Mouse (Mus musculus): ENCODE measurements around the gene Erich6b. TPM values are rescaled to one million over a fixed set of nuclear protein-coding genes. Genes with fewer than 3 reads are reported as not detected.

The Erich6b gene
- polyA plus RNA-seq (2015; fragmentation: Nextera tagmentation; extraction: Ambion mirVana) = not detected in 2 replicates

- Histone ChIP-seq H3K4me3 (no peak within 1 kb of the TSS), H3K27me3 (no peaks in the 10 kb centered on the region), H3K36me3 (no peaks in the 10 kb centered on the region), H3K4me1 (peaks cover 8% of the 10 kb centered on the region; the same call in 1 of the 2 replicates), H3K9ac (no peak within 1 kb of the TSS), H3K27ac (no peak within 1 kb of the TSS), H3K4me2 (no peak within 1 kb of the TSS), H3K9me3 (no peaks in the 10 kb centered on the region)
- ATAC-seq (ENCODE audit: borderline replicate concordance, extremely low read depth, low FRiP score, low TSS enrichment) = no peak
- 62% methylated on average over 8 of the region's 8 CpGs for WGBS
Measured at GRCm38 (mm10) chr14:75642080-75642479, at the start of gene Erich6b. TSS of gene Erich6b (plus strand) at chr14:75642259.

DNA sequence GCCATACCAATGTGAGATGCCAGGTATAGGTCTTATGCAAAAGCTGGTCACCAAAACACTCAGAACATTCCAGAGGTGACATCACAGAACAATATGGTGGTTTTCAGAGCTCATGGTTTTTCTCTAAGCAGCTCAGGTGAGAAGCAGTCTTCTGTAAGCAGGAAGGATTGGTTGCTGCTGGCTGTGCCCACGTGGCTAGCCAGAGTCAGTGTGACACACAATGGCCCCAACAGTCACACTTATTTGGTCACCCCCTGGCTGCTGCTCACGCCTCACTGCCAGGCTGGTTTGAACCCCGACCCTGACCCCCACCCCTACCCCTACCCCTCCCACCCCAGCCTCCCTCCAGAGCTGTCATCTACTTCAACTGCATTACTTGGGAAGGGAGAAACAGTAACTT lies 49.1 kb upstream of the Erich6b start, which contains the start of gene Spert:
Spert (minus strand) TSS at position 139 of the 400 bp plus-strand sequence.
- Histone ChIP-seq H3K36me3 (no peaks in the 10 kb centered on the region), H3K4me1 (no peaks in the 10 kb centered on the region)
- WGBS = 51% methylated on average over 3 of the region's 3 CpGs

GRCm38 (mm10) chr14:75609176-75609575 lies 32.9 kb upstream of the Erich6b start:
- Histone ChIP-seq H3K9me3 (no peaks in the 10 kb centered on the region), H3K9ac (no peak overlapping the region), H3K4me2 (no peak overlapping the region), H3K4me3 (no peak overlapping the region), H3K27ac (no peak overlapping the region), H3K27me3 (no peaks in the 10 kb centered on the region), H3K4me1 (no peaks in the 10 kb centered on the region), H3K36me3 (no peaks in the 10 kb centered on the region)
- ATAC-seq (ENCODE audit: borderline replicate concordance, extremely low read depth, low FRiP score, low TSS enrichment) = no peak
- 94% methylated on average over 2 of the region's 2 CpGs for WGBS

More for the DNA sequence above, 49.1 kb upstream of the Erich6b start, which contains the start of gene Spert:
- Histone ChIP-seq H3K4me3 (no peak within 1 kb of the TSS), H3K27ac (no peak within 1 kb of the TSS), H3K4me2 (no peak within 1 kb of the TSS), H3K9me3 (no peaks in the 10 kb centered on the region), H3K9ac (no peak within 1 kb of the TSS), H3K27me3 (no peaks in the 10 kb centered on the region)
- no peak for ATAC-seq (ENCODE audit: borderline replicate concordance, extremely low read depth, low FRiP score, low TSS enrichment)

DNA sequence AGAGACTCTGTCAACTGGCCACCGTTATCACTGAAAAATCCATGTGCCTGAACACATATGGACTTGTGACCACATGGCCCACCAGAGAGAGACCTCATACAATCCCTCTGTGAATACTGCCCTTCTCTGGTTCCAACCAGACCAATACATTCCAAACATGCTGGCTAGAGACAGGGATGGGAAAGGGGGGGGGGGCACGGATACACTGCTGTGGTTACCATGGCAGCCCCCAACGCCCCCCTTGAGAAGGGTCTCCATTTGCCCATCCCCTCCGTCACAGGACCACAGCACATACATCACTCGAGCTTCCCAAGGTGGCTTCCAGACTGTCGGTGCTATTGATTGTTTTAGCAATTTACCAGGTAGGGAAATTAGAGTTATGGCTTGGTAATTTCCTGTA lies 25.7 kb upstream of the Erich6b start:
- no peaks in the 10 kb centered on the region for H3K4me1 ChIP-seq
- no peak overlapping the region for H3K4me3 ChIP-seq
- H3K27me3 ChIP-seq = no peaks in the 10 kb centered on the region
- no peak for ATAC-seq (ENCODE audit: borderline replicate concordance, extremely low read depth, low FRiP score, low TSS enrichment)
- no peak overlapping the region for H3K27ac ChIP-seq
- whole genome bisulfite sequencing = 71% methylated on average over 6 of the region's 6 CpGs
- no peaks in the 10 kb centered on the region for H3K9me3 ChIP-seq
- H3K36me3 ChIP-seq = no peaks in the 10 kb centered on the region
- no peak overlapping the region for H3K9ac ChIP-seq
- H3K4me2 ChIP-seq = no peak overlapping the region

DNA sequence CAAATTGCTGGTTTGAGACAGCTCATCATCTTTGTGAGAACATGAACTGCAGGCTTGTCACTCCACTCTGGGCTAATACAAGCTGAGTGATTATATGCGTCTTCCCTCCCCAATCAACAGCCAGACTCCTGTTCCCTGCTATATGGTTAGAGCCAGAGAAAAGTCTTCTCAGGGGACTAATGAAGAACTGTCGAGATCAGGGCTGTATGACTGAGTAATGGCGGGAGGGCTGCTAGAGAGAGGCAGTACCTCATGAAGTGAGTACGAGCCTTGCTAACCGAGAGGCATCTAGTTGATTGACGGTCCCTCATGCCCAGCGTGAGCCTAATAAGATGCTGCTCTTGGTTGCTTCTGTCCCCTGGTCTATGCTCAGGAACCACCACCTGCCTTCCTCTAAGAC lies 19.1 kb upstream of the Erich6b start:
- no peak overlapping the region for H3K4me3 ChIP-seq
- no peak overlapping the region for H3K9ac ChIP-seq
- H3K9me3 ChIP-seq = no peaks in the 10 kb centered on the region
- no peaks in the 10 kb centered on the region for H3K36me3 ChIP-seq
- no peaks in the 10 kb centered on the region for H3K4me1 ChIP-seq
- H3K27me3 ChIP-seq = no peaks in the 10 kb centered on the region
- H3K27ac ChIP-seq = no peak overlapping the region
- ATAC-seq (ENCODE audit: borderline replicate concordance, extremely low read depth, low FRiP score, low TSS enrichment) = no peak
- 71% methylated on average over 7 of the region's 7 CpGs for WGBS
- H3K4me2 ChIP-seq = no peak overlapping the region

GRCm38 (mm10) chr14:75628870-75629269 lies 13.2 kb upstream of the Erich6b start:
- Histone ChIP-seq H3K36me3 (no peaks in the 10 kb centered on the region), H3K4me3 (no peak overlapping the region), H3K9ac (no peak overlapping the region), H3K4me1 (no peaks in the 10 kb centered on the region), H3K4me2 (no peak overlapping the region), H3K27me3 (no peaks in the 10 kb centered on the region), H3K9me3 (no peaks in the 10 kb centered on the region), H3K27ac (no peak overlapping the region)
- WGBS = 85% methylated on average over 8 of the region's 8 CpGs
- ATAC-seq (ENCODE audit: borderline replicate concordance, extremely low read depth, low FRiP score, low TSS enrichment) = no peak

GRCm38 (mm10) chr14:75635350-75635749 lies 6.7 kb upstream of the Erich6b start:
- no peak overlapping the region for H3K9ac ChIP-seq
- no peak overlapping the region for H3K4me2 ChIP-seq
- H3K36me3 ChIP-seq = no peaks in the 10 kb centered on the region
- 45% methylated on average over 12 of the region's 12 CpGs for WGBS
- H3K27me3 ChIP-seq = no peaks in the 10 kb centered on the region
- no peaks in the 10 kb centered on the region for H3K9me3 ChIP-seq
- H3K4me3 ChIP-seq = no peak overlapping the region
- H3K27ac ChIP-seq = no peak overlapping the region
- ATAC-seq (ENCODE audit: borderline replicate concordance, extremely low read depth, low FRiP score, low TSS enrichment) = peak; percentile 70; the same call in 1 of the 2 replicates
- peaks cover 12% of the 10 kb centered on the region for H3K4me1 ChIP-seq

GRCm38 (mm10) chr14:75636107-75636506 lies 6.0 kb upstream of the Erich6b start:
- no peak overlapping the region for H3K27ac ChIP-seq
- no peaks in the 10 kb centered on the region for H3K9me3 ChIP-seq
- ATAC-seq (ENCODE audit: borderline replicate concordance, extremely low read depth, low FRiP score, low TSS enrichment) = no peak
- H3K36me3 ChIP-seq = no peaks in the 10 kb centered on the region
- 51% methylated on average over 7 of the region's 7 CpGs for WGBS
- no peak overlapping the region for H3K9ac ChIP-seq
- H3K4me2 ChIP-seq = no peak overlapping the region
- H3K4me1 ChIP-seq = peaks cover 12% of the 10 kb centered on the region
- no peak overlapping the region for H3K4me3 ChIP-seq
- no peaks in the 10 kb centered on the region for H3K27me3 ChIP-seq

DNA sequence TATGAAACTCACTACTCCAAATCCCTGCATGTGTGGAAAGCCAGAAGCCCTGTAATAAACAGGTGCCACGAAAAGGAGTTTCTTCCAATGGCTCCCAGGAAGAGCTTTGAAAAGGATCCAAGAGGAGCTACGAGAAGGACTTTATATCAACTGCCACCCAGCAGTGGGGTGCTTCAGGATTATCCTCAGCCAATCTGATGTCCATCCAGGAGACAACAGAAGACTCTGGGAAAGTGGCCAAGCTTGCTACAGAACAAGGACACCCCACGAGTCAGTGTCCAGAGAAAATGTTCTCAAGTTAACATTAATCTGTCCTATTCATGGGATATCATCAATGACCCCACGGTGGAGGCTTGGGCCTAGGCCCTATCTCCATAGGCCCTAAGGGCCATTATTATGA lies 4.4 kb upstream of the Erich6b start:
- Histone ChIP-seq H3K4me1 (peaks cover 12% of the 10 kb centered on the region), H3K27me3 (no peaks in the 10 kb centered on the region), H3K4me2 (no peak overlapping the region), H3K27ac (no peak overlapping the region), H3K36me3 (no peaks in the 10 kb centered on the region), H3K9me3 (no peaks in the 10 kb centered on the region), H3K4me3 (no peak overlapping the region), H3K9ac (no peak overlapping the region)
- no peak for ATAC-seq (ENCODE audit: borderline replicate concordance, extremely low read depth, low FRiP score, low TSS enrichment)
- 61% methylated on average over 4 of the region's 4 CpGs for WGBS

- Histone ChIP-seq H3K4me2 (no peak overlapping the region), H3K9me3 (no peaks in the 10 kb centered on the region), H3K27ac (no peak overlapping the region), H3K36me3 (no peaks in the 10 kb centered on the region), H3K9ac (no peak overlapping the region), H3K4me3 (no peak overlapping the region), H3K4me1 (peaks cover 6% of the 10 kb centered on the region), H3K27me3 (no peaks in the 10 kb centered on the region)
- no peak for ATAC-seq (ENCODE audit: borderline replicate concordance, extremely low read depth, low FRiP score, low TSS enrichment)
- 79% methylated on average over 2 of the region's 2 CpGs for WGBS
Measured at GRCm38 (mm10) chr14:75640846-75641245, 1.2 kb upstream of the Erich6b start.

- ATAC-seq (ENCODE audit: borderline replicate concordance, extremely low read depth, low FRiP score, low TSS enrichment) = no peak; the same call in 1 of the 2 replicates
- H3K27ac ChIP-seq = no peak overlapping the region
- H3K9ac ChIP-seq = no peak overlapping the region
- H3K4me1 ChIP-seq = peaks cover 5% of the 10 kb centered on the region; the same call in 1 of the 2 replicates
- H3K36me3 ChIP-seq = no peaks in the 10 kb centered on the region
- no peak overlapping the region for H3K4me2 ChIP-seq
- H3K4me3 ChIP-seq = no peak overlapping the region
- H3K9me3 ChIP-seq = no peaks in the 10 kb centered on the region
- 66% methylated on average over 6 of the region's 6 CpGs for WGBS
- no peaks in the 10 kb centered on the region for H3K27me3 ChIP-seq
Measured at GRCm38 (mm10) chr14:75641369-75641768, 690 bp upstream of the Erich6b start.

- Histone ChIP-seq H3K9me3 (no peaks in the 10 kb centered on the region), H3K9ac (no peak overlapping the region), H3K27me3 (no peaks in the 10 kb centered on the region), H3K4me2 (no peak overlapping the region), H3K27ac (no peak overlapping the region), H3K4me3 (no peak overlapping the region), H3K4me1 (peaks cover 9% of the 10 kb centered on the region; the same call in 1 of the 2 replicates), H3K36me3 (no peaks in the 10 kb centered on the region)
- no peak for ATAC-seq (ENCODE audit: borderline replicate concordance, extremely low read depth, low FRiP score, low TSS enrichment)
- WGBS = 84% methylated on average over 7 of the region's 7 CpGs
Measured at GRCm38 (mm10) chr14:75645461-75645860, 3.4 kb downstream of the Erich6b start.

- H3K4me2 ChIP-seq = no peak overlapping the region
- no peak for ATAC-seq (ENCODE audit: borderline replicate concordance, extremely low read depth, low FRiP score, low TSS enrichment)
Measured at GRCm38 (mm10) chr14:75646060-75646459, 4.0 kb downstream of the Erich6b start.

More at GRCm38 (mm10) chr14:75646060-75646459, 4.0 kb downstream of the Erich6b start:
- H3K27ac ChIP-seq = no peak overlapping the region; the same call in 1 of the 2 replicates
- WGBS = 52% methylated on average over 9 of the region's 9 CpGs
- peaks cover 9% of the 10 kb centered on the region; the same call in 1 of the 2 replicates for H3K4me1 ChIP-seq
- no peaks in the 10 kb centered on the region for H3K36me3 ChIP-seq
- H3K27me3 ChIP-seq = no peaks in the 10 kb centered on the region
- H3K4me3 ChIP-seq = no peak overlapping the region
- no peaks in the 10 kb centered on the region for H3K9me3 ChIP-seq
- no peak overlapping the region for H3K9ac ChIP-seq

Data from lung, embryonic 15.5 days (tissue).